Mouse (Mus musculus): ENCODE data around the gene Sytl2. TPM values are rescaled to one million over a fixed set of nuclear protein-coding genes. Genes with fewer than 3 reads are reported as not detected.

Gene Sytl2
- polyA plus RNA-seq (2014; fragmentation: Nextera tagmentation; extraction: Ambion mirVana), result 5.2 and 5.5 TPM in 2 replicates

- H3K9me3 ChIP-seq (replicated peaks; ENCODE audit: control insufficient read depth, low read length), result no peaks in the 10 kb centered on the region
- no peaks in the 10 kb centered on the region for H3K4me1 ChIP-seq (ENCODE audit: control insufficient read depth, insufficient read depth, low read length)
- ATAC-seq (replicated peaks; ENCODE audit: insufficient number of reproducible peaks, low FRiP score, low TSS enrichment), result 0 out of 2 replicates have a peak, but pooled peaks have one; percentile 31
- under 1% methylated on average over 43 of the region's 43 CpGs for WGBS (ENCODE audit: insufficient replicate concordance)
- H3K27me3 ChIP-seq (ENCODE audit: control insufficient read depth, insufficient read depth, low read length), result peaks cover 3% of the 10 kb centered on the region; the same call in 1 of the 2 replicates
- H3K4me3 ChIP-seq (ENCODE audit: low read depth, low read length), result peak within 1 kb of the TSS; percentile 54
- no peak within 1 kb of the TSS for H3K27ac ChIP-seq (ENCODE audit: low read depth, low read length)
- H3K9ac ChIP-seq (ENCODE audit: low read depth, low read length), result peak within 1 kb of the TSS; percentile 60
- H3K4me2 ChIP-seq, result peak within 1 kb of the TSS; percentile 96
- no peaks in the 10 kb centered on the region for H3K36me3 ChIP-seq (ENCODE audit: control insufficient read depth, insufficient read depth, low read length)
Observed at GRCm38 (mm10) chr7:90301942-90302646, at the start of gene Sytl2. Gene Sytl2 (plus strand): TSS chr7:90302252.

GRCm38 (mm10) chr7:90252946-90253345 is 49.1 kb upstream of the Sytl2 start:
- H3K4me3 ChIP-seq (ENCODE audit: low read depth, low read length), result no peak overlapping the region
- no peak for ATAC-seq (replicated peaks; ENCODE audit: insufficient number of reproducible peaks, low FRiP score, low TSS enrichment)
- no peaks in the 10 kb centered on the region for H3K36me3 ChIP-seq (ENCODE audit: control insufficient read depth, insufficient read depth, low read length)
- no peak overlapping the region for H3K27ac ChIP-seq (ENCODE audit: low read depth, low read length)
- H3K4me1 ChIP-seq (ENCODE audit: control insufficient read depth, insufficient read depth, low read length), result no peaks in the 10 kb centered on the region
- H3K27me3 ChIP-seq (ENCODE audit: control insufficient read depth, insufficient read depth, low read length), result no peaks in the 10 kb centered on the region
- H3K9me3 ChIP-seq (replicated peaks; ENCODE audit: control insufficient read depth, low read length), result no peaks in the 10 kb centered on the region
- no peak overlapping the region for H3K4me2 ChIP-seq
- H3K9ac ChIP-seq (ENCODE audit: low read depth, low read length), result no peak overlapping the region
- WGBS (ENCODE audit: insufficient replicate concordance), result 69% methylated on average over 5 of the region's 5 CpGs

- no peak for ATAC-seq (replicated peaks; ENCODE audit: insufficient number of reproducible peaks, low FRiP score, low TSS enrichment)
- 83% methylated on average over 2 of the region's 2 CpGs for WGBS (ENCODE audit: insufficient replicate concordance)
- Histone ChIP-seq H3K4me3 (ENCODE audit: low read depth, low read length) (no peak overlapping the region), H3K9ac (ENCODE audit: low read depth, low read length) (no peak overlapping the region), H3K4me1 (ENCODE audit: control insufficient read depth, insufficient read depth, low read length) (no peaks in the 10 kb centered on the region), H3K9me3 (replicated peaks; ENCODE audit: control insufficient read depth, low read length) (no peaks in the 10 kb centered on the region), H3K27ac (ENCODE audit: low read depth, low read length) (no peak overlapping the region), H3K36me3 (ENCODE audit: control insufficient read depth, insufficient read depth, low read length) (no peaks in the 10 kb centered on the region), H3K27me3 (ENCODE audit: control insufficient read depth, insufficient read depth, low read length) (no peaks in the 10 kb centered on the region), H3K4me2 (no peak overlapping the region)
Observed at GRCm38 (mm10) chr7:90258701-90259100, 43.4 kb upstream of the Sytl2 start.

- Histone ChIP-seq H3K4me3 (ENCODE audit: low read depth, low read length) (no peak overlapping the region), H3K27ac (ENCODE audit: low read depth, low read length) (no peak overlapping the region), H3K27me3 (ENCODE audit: control insufficient read depth, insufficient read depth, low read length) (no peaks in the 10 kb centered on the region), H3K4me2 (no peak overlapping the region), H3K9me3 (replicated peaks; ENCODE audit: control insufficient read depth, low read length) (no peaks in the 10 kb centered on the region), H3K9ac (ENCODE audit: low read depth, low read length) (no peak overlapping the region), H3K36me3 (ENCODE audit: control insufficient read depth, insufficient read depth, low read length) (no peaks in the 10 kb centered on the region), H3K4me1 (ENCODE audit: control insufficient read depth, insufficient read depth, low read length) (no peaks in the 10 kb centered on the region)
- no peak for ATAC-seq (replicated peaks; ENCODE audit: insufficient number of reproducible peaks, low FRiP score, low TSS enrichment)
- 68% methylated on average over 2 of the region's 2 CpGs for WGBS (ENCODE audit: insufficient replicate concordance)
Observed at GRCm38 (mm10) chr7:90259899-90260298, 42.2 kb upstream of the Sytl2 start.

DNA sequence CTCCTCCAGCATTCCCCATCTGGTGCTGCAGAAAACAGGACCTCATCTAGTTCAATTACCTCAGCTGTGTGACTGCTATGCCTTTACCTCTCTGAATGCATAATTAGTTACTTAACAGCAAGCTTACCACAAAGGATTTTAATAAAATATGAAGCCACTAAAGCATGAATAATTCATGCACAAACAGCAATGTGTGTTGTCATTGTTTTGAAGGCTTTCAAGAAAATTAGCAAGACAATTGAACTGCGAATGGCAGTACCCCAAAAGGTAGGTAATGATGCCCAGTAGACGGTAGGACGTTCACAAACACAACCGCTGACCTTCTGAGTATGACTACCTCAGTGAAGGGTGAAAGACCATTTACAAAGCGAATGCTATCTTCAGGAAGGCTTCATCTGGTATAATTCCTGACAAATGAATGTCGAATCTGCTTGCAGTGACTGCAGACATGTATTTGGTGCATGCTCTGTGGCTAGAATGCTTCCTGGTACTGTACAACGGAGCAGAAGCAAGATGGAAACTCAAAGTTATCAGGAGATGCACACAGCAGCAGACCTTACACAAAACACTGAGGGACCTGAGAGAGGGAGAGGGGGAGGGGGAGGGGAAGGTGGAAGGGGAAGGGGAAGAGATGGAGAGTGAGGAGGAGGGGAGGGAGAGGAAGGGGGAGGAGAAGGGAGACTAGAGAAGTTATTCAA is 40.0 kb upstream of the Sytl2 start:
- H3K4me2 ChIP-seq, result no peak overlapping the region
- H3K36me3 ChIP-seq (ENCODE audit: control insufficient read depth, insufficient read depth, low read length), result no peaks in the 10 kb centered on the region
- 0 out of 2 replicates have a peak, but pooled peaks cover 3% of the 10 kb centered on the region for H3K4me1 ChIP-seq (ENCODE audit: control insufficient read depth, insufficient read depth, low read length)
- H3K27ac ChIP-seq (ENCODE audit: low read depth, low read length), result no peak overlapping the region
- no peaks in the 10 kb centered on the region for H3K27me3 ChIP-seq (ENCODE audit: control insufficient read depth, insufficient read depth, low read length)
- WGBS (ENCODE audit: insufficient replicate concordance), result 33% methylated on average over 7 of the region's 7 CpGs
- no peak for ATAC-seq (replicated peaks; ENCODE audit: insufficient number of reproducible peaks, low FRiP score, low TSS enrichment)
- H3K9me3 ChIP-seq (replicated peaks; ENCODE audit: control insufficient read depth, low read length), result no peaks in the 10 kb centered on the region
- H3K4me3 ChIP-seq (ENCODE audit: low read depth, low read length), result no peak overlapping the region
- H3K9ac ChIP-seq (ENCODE audit: low read depth, low read length), result no peak overlapping the region

DNA sequence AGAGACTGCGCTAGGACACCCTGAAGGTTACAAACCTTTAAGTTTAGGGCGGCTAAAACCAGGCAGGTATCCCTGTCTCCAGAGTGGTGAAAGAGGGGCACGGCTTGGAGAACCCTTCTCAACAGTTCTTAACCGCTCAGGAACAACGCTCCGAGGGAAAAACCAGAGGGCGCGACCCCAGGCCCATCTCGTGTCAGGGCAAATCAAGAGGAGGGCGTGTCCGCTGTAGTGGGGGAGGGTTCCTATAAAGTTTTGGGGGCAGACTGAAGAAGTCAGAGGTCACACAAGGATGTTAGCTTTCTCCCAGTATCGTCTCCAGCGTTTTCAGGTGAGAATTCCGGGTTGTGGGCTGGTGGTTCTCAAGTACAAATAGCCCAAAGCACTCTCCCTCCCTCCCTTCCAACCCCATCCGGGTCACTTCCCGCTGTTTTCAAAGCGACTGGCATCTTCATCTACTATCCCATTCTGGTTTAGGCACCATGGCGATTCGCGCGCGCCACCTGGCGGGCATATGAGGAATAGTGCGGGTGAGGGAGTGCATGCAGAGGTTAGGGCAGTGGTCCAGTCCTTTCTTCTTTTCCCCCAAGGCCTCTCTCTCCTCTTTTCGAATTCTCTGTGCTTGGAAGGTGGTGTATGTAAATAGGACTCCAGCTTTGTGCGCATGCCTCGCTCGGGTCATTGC is 36.6 kb upstream of the Sytl2 start, which contains the start of gene Ccdc83:
Ccdc83 (minus strand) TSS at position 489 of the 682 bp plus-strand sequence.
- Histone ChIP-seq H3K9me3 (replicated peaks; ENCODE audit: control insufficient read depth, low read length) (no peaks in the 10 kb centered on the region), H3K27me3 (ENCODE audit: control insufficient read depth, insufficient read depth, low read length) (no peaks in the 10 kb centered on the region)

GRCm38 (mm10) chr7:90270141-90270540 is 31.9 kb upstream of the Sytl2 start:
- Histone ChIP-seq H3K4me3 (ENCODE audit: low read depth, low read length) (no peak overlapping the region), H3K27ac (ENCODE audit: low read depth, low read length) (no peak overlapping the region), H3K36me3 (ENCODE audit: control insufficient read depth, insufficient read depth, low read length) (no peaks in the 10 kb centered on the region), H3K27me3 (ENCODE audit: control insufficient read depth, insufficient read depth, low read length) (no peaks in the 10 kb centered on the region), H3K9ac (ENCODE audit: low read depth, low read length) (no peak overlapping the region), H3K9me3 (replicated peaks; ENCODE audit: control insufficient read depth, low read length) (no peaks in the 10 kb centered on the region), H3K4me1 (ENCODE audit: control insufficient read depth, insufficient read depth, low read length) (0 out of 2 replicates have a peak, but pooled peaks cover 2% of the 10 kb centered on the region), H3K4me2 (no peak overlapping the region)
- 64% methylated on average over 3 of the region's 3 CpGs for WGBS (ENCODE audit: insufficient replicate concordance)
- ATAC-seq (replicated peaks; ENCODE audit: insufficient number of reproducible peaks, low FRiP score, low TSS enrichment), result no peak

More for the DNA sequence above, 36.6 kb upstream of the Sytl2 start, which contains the start of gene Ccdc83:
- Histone ChIP-seq H3K4me2 (peak within 1 kb of the TSS; percentile 58), H3K27ac (ENCODE audit: low read depth, low read length) (no peak within 1 kb of the TSS), H3K9ac (ENCODE audit: low read depth, low read length) (peak within 1 kb of the TSS; percentile 8; the same call in 1 of the 2 replicates), H3K4me1 (ENCODE audit: control insufficient read depth, insufficient read depth, low read length) (0 out of 2 replicates have a peak, but pooled peaks cover 3% of the 10 kb centered on the region), H3K36me3 (ENCODE audit: control insufficient read depth, insufficient read depth, low read length) (no peaks in the 10 kb centered on the region), H3K4me3 (ENCODE audit: low read depth, low read length) (peak within 1 kb of the TSS; percentile 22)
- peak; percentile 77 for ATAC-seq (replicated peaks; ENCODE audit: insufficient number of reproducible peaks, low FRiP score, low TSS enrichment)
- WGBS (ENCODE audit: insufficient replicate concordance), result 4% methylated on average over 28 of the region's 28 CpGs

DNA sequence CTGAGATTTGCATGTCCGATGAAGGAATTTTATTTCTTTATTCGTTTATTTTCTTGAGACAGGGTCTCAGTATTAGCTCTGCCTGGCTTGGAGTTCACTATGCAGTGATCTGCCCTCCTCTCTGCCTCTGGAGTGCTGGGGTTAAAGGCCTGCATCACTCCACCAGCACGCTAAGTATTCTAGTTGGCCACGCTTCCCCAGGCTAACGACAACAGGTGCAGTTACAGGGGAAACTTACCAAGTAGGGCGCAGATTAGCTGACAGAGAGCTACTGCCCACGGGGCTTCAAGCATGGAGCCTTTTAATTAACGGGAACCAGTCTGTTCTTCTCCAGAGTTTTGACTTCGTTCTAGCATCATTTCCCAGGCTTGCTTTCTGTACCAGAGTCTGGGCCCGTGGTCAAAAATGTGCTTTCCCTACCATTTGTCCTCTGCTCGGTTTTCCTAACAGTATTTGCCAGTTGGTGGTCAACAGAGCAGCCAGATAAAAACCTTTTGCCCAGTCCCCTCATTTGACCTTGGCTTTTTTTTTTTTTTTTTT is 27.4 kb upstream of the Sytl2 start:
- no peaks in the 10 kb centered on the region for H3K36me3 ChIP-seq (ENCODE audit: control insufficient read depth, insufficient read depth, low read length)
- 60% methylated on average over 11 of the region's 11 CpGs for WGBS (ENCODE audit: insufficient replicate concordance)
- no peaks in the 10 kb centered on the region for H3K27me3 ChIP-seq (ENCODE audit: control insufficient read depth, insufficient read depth, low read length)
- no peak overlapping the region for H3K27ac ChIP-seq (ENCODE audit: low read depth, low read length)
- no peak for ATAC-seq (replicated peaks; ENCODE audit: insufficient number of reproducible peaks, low FRiP score, low TSS enrichment)
- H3K4me2 ChIP-seq, result no peak overlapping the region
- no peak overlapping the region for H3K4me3 ChIP-seq (ENCODE audit: low read depth, low read length)
- H3K9ac ChIP-seq (ENCODE audit: low read depth, low read length), result no peak overlapping the region
- H3K9me3 ChIP-seq (replicated peaks; ENCODE audit: control insufficient read depth, low read length), result no peaks in the 10 kb centered on the region
- H3K4me1 ChIP-seq (ENCODE audit: control insufficient read depth, insufficient read depth, low read length), result no peaks in the 10 kb centered on the region
